Mouse (Mus musculus) skeletal muscle tissue, adult 2 months (tissue): ENCODE measurements at regions not wholly inside any gene's neighbourhood (a gene's known extent, or its start where the extent isn't known, plus 50 kb on each side); places are given as distances from the start of the nearest gene placed in this dataset.

Source experiments
- DNase-seq: peaks from one replicate; pipeline ENCODE4 v3.0.0-alpha.2; 2012; ENCODE audit warnings: low read depth, low spot score

- DNase-seq: no peak
These were observed 99.4 kb upstream of the Gpr12 start for GRCm38 (mm10) chr5:146684429-146684828.

- DNase-seq: no peak
These were observed 98.5 kb upstream of the Gpr12 start for GRCm38 (mm10) chr5:146683554-146683953.

- no peak for DNase-seq
These were observed 97.9 kb upstream of the Gpr12 start for GRCm38 (mm10) chr5:146682893-146683292.

- peak; percentile 50 for DNase-seq
These were observed 96.5 kb upstream of the Gpr12 start for GRCm38 (mm10) chr5:146681512-146681911.

- DNase-seq: no peak
These were observed 94.2 kb upstream of the Gpr12 start for GRCm38 (mm10) chr5:146679198-146679681.

GRCm38 (mm10) chr5:146678775-146679170 lies 93.7 kb upstream of the Gpr12 start:
- DNase-seq: no peak

GRCm38 (mm10) chr5:146678049-146678774 lies 93.2 kb upstream of the Gpr12 start:
- DNase-seq: no peak

- DNase-seq: no peak
These were observed 92.1 kb upstream of the Gpr12 start for GRCm38 (mm10) chr5:146677151-146677515.

GRCm38 (mm10) chr5:146676470-146677150 lies 91.6 kb upstream of the Gpr12 start:
- peak; percentile 68 for DNase-seq

GRCm38 (mm10) chr5:146675887-146676277 lies 90.8 kb upstream of the Gpr12 start:
- no peak for DNase-seq

GRCm38 (mm10) chr5:146675006-146675886 lies 90.2 kb upstream of the Gpr12 start:
- DNase-seq: peak; percentile 50

- no peak for DNase-seq
These were observed 76.7 kb upstream of the Gpr12 start for GRCm38 (mm10) chr5:146661751-146662150.

GRCm38 (mm10) chr5:146657228-146657627 lies 72.2 kb upstream of the Gpr12 start:
- DNase-seq: no peak

GRCm38 (mm10) chr5:146655394-146655793 lies 70.4 kb upstream of the Gpr12 start:
- DNase-seq: peak; percentile 34

- DNase-seq: no peak
These were observed 68.8 kb upstream of the Gpr12 start for GRCm38 (mm10) chr5:146653686-146654450.

GRCm38 (mm10) chr5:146652874-146653273 lies 67.8 kb upstream of the Gpr12 start:
- no peak for DNase-seq

- DNase-seq: no peak
These were observed 63.6 kb upstream of the Gpr12 start for GRCm38 (mm10) chr5:146648519-146649060.

GRCm38 (mm10) chr5:146647628-146648380 lies 62.8 kb upstream of the Gpr12 start:
- no peak for DNase-seq

GRCm38 (mm10) chr5:146644499-146644898 lies 59.5 kb upstream of the Gpr12 start:
- no peak for DNase-seq

GRCm38 (mm10) chr5:146641931-146642330 lies 56.9 kb upstream of the Gpr12 start:
- DNase-seq: no peak
